Mouse (Mus musculus): ENCODE measurements at regions not wholly inside any gene's neighbourhood (a gene's known extent, or its start where the extent isn't known, plus 50 kb on each side); places are given as distances from the start of the nearest gene placed in this dataset.
"Not testable (repeated sequence)": the region's sequence is repeated elsewhere in the genome, so short reads cannot be mapped to it uniquely, and the experiment has no call there.

DNA sequence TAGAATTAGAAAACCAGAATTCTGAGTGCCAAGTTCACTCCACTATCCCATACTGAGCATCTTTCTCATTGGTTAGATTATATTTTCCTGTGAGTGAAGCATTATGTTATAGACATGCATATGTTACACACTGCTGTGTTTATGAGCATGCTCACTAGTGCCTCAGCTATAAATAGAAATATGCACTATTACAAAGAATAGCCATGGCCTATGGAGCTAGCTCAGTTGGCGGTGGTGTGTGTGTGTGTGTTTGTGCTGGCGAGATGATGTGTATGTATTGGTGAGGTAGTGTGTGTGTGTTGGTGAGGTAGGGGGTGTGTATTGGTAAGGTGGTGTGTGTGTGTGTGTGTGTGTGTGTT lies 106.2 kb downstream of the Sec31a start:
- no peak for DNase-seq (ENCODE audit: low spot score in 2 of 2)

DNA sequence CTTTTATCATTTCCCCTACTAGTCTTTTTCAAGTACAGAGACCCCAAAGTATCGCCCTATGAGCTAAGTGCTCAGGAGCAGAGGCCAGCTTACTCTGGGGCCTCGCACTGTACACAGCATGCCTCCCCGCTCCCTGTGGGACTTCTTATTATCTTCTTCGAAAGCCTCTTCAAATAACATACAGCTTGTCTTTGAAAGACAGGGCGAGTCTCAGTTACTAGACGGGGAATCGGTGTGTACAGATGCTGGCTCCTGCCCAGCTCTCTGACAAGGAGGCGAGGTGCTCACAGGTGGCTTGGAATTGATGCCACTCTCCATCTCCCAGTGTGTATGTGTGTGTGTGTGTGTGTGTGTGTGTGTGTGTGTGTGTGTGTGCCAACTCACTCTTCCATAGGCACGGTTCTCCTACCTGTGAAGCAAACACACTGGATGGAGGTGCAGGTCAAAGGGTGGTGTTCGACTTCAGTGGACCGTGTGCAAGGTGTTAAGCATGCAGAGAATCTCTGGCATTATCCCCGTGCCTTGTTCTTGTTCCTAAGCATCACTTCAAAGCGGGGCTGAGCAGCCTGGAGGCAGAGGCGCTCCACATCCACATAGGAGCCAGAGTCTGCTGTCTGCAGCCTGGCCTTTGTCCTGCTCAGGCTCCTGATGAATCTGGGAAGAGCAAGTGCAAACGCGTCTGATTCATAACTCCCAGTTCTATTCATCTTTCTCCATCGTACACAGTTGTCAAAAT lies 106.8 kb downstream of the Sec31a start:
- no peak for DNase-seq (ENCODE audit: low spot score in 2 of 2)

- DNase-seq (ENCODE audit: low spot score in 2 of 2): peak in 1 of 2 experiments; percentile 17
Observed at GRCm38 (mm10) chr5:100304403-100304802, 111.6 kb downstream of the Sec31a start.

GRCm38 (mm10) chr5:100302068-100302775 lies 113.8 kb downstream of the Sec31a start:
- no peak for DNase-seq (ENCODE audit: low spot score in 2 of 2)

DNA sequence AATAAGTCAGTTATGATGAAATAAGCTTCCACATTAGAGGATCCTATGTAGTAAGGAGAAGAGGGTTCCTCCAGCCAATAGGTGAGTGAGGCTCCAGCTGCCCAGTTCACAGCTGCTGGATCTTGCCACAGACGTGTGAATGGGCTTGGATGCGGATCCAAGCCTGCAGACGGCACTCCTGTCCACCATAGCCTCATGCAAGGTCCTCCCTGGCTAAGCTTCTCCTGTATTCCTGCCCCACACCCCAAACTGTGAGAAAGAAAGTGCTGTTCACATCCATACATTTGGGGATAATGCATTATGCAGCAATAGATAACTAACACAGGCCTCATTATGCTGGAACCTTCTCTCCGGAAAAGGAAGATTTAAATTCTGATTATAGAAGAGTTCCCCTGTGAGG lies 116.9 kb downstream of the Sec31a start:
- no peak for DNase-seq (ENCODE audit: low spot score in 2 of 2)

GRCm38 (mm10) chr5:100294189-100294588 lies 121.8 kb downstream of the Sec31a start:
- DNase-seq (ENCODE audit: low spot score in 2 of 2): peak; percentile 37 to 65

- no peak for DNase-seq (ENCODE audit: low spot score in 2 of 2)
Observed at GRCm38 (mm10) chr5:100280215-100280614, 120.6 kb upstream of the Tmem150c start.

- no peak for DNase-seq (ENCODE audit: low spot score in 2 of 2)
Observed at GRCm38 (mm10) chr5:100279474-100279873, 119.9 kb upstream of the Tmem150c start.

DNA sequence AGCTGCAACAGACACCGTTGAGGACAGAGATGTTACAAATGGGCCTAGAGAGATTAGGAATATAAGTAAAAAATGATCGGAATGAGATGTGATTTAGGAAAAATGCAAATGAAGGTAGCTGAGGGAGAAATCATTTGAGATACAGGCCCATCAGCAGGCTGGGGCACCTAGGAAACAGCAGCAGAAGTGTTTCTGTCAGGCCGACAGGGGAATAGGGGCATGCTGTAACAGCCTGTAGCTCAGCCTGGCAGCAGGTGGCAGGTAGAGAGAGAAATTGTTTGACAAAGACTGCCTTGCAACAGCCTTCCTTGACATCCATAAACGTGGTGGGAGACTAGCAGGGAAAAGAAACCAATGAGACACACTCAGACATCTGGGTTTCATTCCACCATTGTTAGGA lies 115.1 kb upstream of the Tmem150c start:
- no peak for DNase-seq (ENCODE audit: low spot score in 2 of 2)

GRCm38 (mm10) chr5:100271975-100272374 lies 112.4 kb upstream of the Tmem150c start:
- DNase-seq (ENCODE audit: low spot score in 2 of 2): not testable (repeated sequence)

DNA sequence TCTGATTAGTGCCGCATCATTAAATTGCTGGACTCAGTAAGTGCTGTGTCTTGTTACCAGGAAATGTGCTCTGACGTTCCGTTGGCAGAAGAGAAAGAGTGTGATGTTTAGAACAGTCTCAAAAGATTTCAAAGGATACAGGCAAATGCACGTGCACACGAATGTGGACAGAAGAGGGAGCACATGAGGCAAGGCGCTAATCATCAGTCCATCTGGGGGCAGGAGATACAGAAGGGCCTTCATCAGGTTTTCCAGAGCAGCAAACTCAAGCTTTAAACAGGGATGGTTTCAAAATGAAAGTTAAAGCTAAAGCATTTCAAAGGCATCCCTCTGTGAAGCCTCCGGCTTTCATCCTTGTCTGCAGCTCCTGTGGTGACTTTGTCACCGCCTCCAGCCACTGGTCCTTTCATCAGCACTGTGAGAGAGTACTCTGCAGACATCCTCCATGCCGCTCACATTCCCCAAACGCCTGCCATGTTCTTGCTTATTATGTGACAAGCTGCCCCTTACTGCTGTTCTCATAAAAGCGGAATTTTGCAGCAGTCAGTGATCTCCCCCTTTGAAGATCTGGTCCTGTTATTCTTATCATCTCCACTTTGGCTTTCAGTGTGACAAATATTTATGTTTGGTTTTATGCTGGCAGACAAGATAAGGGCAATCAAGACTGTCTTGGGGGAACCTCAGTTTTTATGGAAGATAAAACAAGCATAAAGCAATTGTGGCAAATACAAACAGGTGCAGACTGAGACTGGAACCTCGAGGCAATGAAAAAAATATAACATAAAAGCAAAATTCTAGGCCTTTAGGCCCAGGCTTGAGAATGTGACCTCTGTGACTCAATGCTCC lies 111.5 kb upstream of the Tmem150c start:
- no peak for DNase-seq (ENCODE audit: low spot score in 2 of 2)

- no peak for DNase-seq (ENCODE audit: low spot score in 2 of 2)
Observed at GRCm38 (mm10) chr5:100268111-100268878, 108.7 kb upstream of the Tmem150c start.

- no peak for DNase-seq (ENCODE audit: low spot score in 2 of 2)
Observed at GRCm38 (mm10) chr5:100266671-100267510, 107.3 kb upstream of the Tmem150c start.

DNA sequence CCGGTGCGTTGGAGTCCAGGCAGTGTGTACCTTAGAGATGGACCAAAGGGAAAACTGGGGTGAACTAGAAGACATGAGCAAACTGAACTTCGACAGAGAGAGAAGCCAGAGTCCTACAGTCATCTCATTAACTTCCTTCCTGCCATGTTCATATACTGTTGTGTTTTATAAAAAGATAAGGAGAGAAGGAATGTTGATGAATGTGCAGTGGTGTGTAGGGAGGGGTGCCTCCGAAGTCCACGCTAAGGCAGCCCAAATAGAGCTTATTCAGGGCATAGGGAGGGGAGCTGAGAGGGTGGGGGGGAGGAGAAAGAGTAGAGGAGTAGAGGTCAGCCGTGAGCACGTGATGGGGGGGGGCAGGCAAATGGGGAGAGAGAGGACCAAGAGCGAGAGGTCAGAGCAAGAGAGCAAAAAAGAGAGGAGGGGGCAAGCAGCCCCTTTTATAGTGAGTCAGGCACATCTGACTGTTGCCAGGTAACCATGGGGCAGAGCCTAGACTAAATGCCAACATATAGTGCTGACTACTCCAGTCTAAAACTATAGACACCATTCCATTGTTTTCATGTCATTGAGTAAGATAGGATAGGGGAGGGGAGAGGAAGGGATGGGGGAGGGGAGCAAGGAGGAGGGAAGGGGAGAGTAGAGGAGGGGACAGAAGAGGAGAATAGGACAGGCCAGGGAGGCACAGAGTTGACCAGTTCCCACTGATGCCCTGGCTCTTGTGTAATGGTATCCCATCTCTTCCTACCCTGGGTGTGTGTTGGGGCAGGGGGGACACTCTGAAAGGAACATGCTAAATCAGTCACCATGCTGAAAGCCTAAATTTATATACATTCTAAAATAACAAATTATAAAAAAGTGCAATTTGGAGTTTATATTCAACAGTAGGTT lies 100.4 kb upstream of the Tmem150c start:
- no peak for DNase-seq (ENCODE audit: low spot score in 2 of 2)

GRCm38 (mm10) chr5:100258952-100259710 lies 99.5 kb upstream of the Tmem150c start:
- peak in 1 of 2 experiments; percentile 37 for DNase-seq (ENCODE audit: low spot score in 2 of 2)

DNA sequence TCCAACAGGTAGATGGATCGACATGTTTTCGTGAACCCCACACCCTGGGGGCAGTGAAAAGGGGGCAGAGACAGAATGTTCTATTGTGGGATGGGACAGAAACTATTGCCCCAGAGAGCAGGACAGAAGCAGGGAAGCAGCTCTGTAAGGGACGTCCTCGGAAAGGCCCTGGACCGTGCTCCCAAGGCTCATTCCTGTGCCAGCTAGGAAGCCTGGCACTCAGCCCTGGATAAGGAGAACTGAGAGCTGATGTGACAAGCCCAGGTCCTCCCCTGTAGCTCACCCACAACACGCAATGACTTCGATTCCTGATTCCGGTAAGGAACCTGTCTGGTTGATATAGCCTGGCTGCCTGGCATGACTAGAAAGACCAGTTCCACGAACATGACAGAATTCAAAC lies 95.7 kb upstream of the Tmem150c start:
- no peak for DNase-seq (ENCODE audit: low spot score in 2 of 2)

GRCm38 (mm10) chr5:100252036-100252435 lies 92.4 kb upstream of the Tmem150c start:
- no peak for DNase-seq (ENCODE audit: low spot score in 2 of 2)

DNA sequence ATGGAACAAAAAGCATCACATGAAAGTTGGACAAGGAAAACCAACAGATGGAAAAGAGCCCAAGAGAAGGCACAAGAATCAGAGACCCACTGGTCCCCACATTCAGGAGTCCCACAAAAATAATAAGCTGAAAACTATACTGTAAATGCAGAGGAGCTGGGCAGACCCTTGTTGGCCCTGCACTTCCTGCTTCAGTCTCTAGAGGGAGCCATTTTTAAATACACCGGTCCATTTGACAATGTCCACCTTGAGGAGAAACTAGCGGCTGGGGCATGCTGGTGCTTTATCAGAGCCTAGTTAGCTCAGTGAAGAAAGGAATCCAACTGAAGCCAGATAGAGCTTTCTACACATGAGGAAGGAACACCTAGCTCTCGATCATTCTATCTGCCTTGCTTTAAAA lies 90.1 kb upstream of the Tmem150c start:
- DNase-seq (ENCODE audit: low spot score in 2 of 2): no peak

GRCm38 (mm10) chr5:100248611-100249010 lies 89.0 kb upstream of the Tmem150c start:
- no peak for DNase-seq (ENCODE audit: low spot score in 2 of 2)

Data from frontal cortex, postnatal 36 days (tissue).